Mouse (Mus musculus) stomach, postnatal 0 days (tissue): Measurements from ENCODE around the gene Rnf114. TPM values are rescaled to one million over a fixed set of nuclear protein-coding genes. Genes with fewer than 3 reads are reported as not detected.

Source experiments
- ATAC-seq: fragments of 200-750 bp; cut with Nextera tagmentation; 2 replicates; pipeline ENCODE4 v1.8.0; 2017; ENCODE audit not compliant: low FRiP score, low TSS enrichment
- DNase-seq: peaks from one replicate; pipeline ENCODE4 v3.0.0-alpha.2; 2016; ENCODE audit warnings: low spot score
- H3K27ac ChIP-seq: fragments of 300-500 bp; sonication (generic); replicated peaks from 2 replicates; pipeline ENCODE4 v1.5.1; 2014; ENCODE audit warnings: mild to moderate bottlenecking, control low read depth
- H3K27me3 ChIP-seq: fragments of 300-500 bp; sonication (generic); 2 replicates; pipeline ENCODE4 v1.6.1; 2014; ENCODE audit warnings: low read length; ENCODE audit not compliant: control insufficient read depth, insufficient read depth
- H3K36me3 ChIP-seq: fragments of 300-500 bp; sonication (generic); 2 replicates; pipeline ENCODE4 v1.6.1; 2014; ENCODE audit warnings: low read length, mixed read lengths; ENCODE audit not compliant: control insufficient read depth, insufficient read depth
- H3K4me1 ChIP-seq: fragments of 300-500 bp; sonication (generic); replicated peaks from 2 replicates; pipeline ENCODE4 v1.6.1; 2014; ENCODE audit warnings: antibody characterized with exemption; ENCODE audit not compliant: control insufficient read depth, insufficient read depth
- H3K4me2 ChIP-seq: fragments of 300-500 bp; sonication (generic); replicated peaks from 2 replicates; pipeline ENCODE4 v1.6.1; 2014; ENCODE audit warnings: low read depth, mild to moderate bottlenecking, control low read depth, moderate library complexity
- H3K4me3 ChIP-seq: fragments of 300-500 bp; sonication (generic); 2 replicates; pipeline ENCODE4 v1.5.1; 2014; ENCODE audit warnings: low read depth, low read length, control low read depth
- H3K9ac ChIP-seq: fragments of 300-500 bp; sonication (generic); 2 replicates; pipeline ENCODE4 v1.6.1; 2014; ENCODE audit warnings: mild to moderate bottlenecking, low read length, control low read depth, mixed read lengths
- H3K9me3 ChIP-seq: fragments of 300-500 bp; sonication (generic); 2 replicates; pipeline ENCODE4 v1.6.1; 2016; ENCODE audit warnings: low read length; ENCODE audit not compliant: control insufficient read depth
- CTCF ChIP-seq: IDR thresholded peaks from 2 replicates; pipeline ENCODE4 v1.5.1; 2016; ENCODE audit warnings: antibody characterized with exemption, low read depth, mild to moderate bottlenecking, moderate library complexity
- EP300 ChIP-seq: optimal IDR thresholded peaks from 2 replicates; pipeline ENCODE3; 2016; ENCODE audit warnings: antibody characterized with exemption
- WGBS: fragments of 180-500 bp; shearing (Covaris S2); extraction: QIAGEN DNeasy Blood & Tissue Kit; methylation state at CpG from one replicate; pipeline ENCODE4 v1.1.7; 2014; 5-methylcytosine and 5-hydroxymethylcytosine counted together
- polyA plus RNA-seq: library from polyadenylated mRNA; unstranded; fragments of >200 nt; fragmentation: Nextera tagmentation; extraction: Ambion mirVana; gene quantifications from 2 replicates; pipeline ENCODE4 v1.2.1, GENCODE M21; 2015

Rnf114 gene
- polyA plus RNA-seq, 1 experiment from 2014 or later, result 44.6 TPM

DNA sequence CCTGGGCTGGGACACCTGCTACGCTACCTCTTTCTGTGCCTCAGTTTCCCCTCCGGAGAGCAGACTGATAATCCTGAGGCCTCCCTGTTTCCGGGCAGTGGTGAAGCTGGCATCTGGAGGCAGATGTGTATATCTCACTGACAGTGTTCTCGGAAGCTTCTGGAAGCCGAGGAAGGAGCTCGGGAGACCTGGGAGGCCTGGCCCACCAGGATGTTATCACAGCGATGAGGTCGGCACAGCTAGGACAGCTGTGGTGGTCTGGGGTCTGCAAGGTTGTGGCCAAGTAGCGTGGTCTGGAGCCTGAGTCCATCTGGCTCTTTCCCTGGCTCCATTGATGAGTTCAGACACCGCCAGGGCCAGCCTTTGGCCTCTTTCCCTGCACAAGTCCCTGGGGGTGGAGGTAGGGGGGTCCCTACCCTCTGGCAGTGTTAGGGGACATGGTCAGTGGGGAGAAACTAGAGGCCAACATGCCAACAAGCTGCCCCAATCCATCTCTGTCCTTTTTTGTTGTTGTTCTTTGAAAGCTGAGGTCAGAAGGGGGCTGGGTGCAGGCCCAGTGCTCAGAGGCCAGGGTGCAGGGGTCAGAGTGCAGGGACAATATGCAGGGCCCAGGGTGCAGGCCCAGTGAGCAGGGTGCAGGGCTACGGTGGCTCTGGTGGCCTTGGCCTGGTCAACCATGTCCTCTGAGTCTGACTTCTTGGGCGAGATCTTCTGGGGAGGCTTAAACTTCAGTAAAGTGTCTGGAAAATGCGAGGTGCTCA, 72.3 kb downstream of the Rnf114 start:
- ATAC-seq (peak; percentile 15; the same call in 1 of the 2 replicates), DNase-seq (no peak)
- no peak for TF ChIP-seq EP300
- TF ChIP-seq CTCF, result no peak
- no peaks in the 10 kb centered on the region for H3K36me3 ChIP-seq
- H3K27ac ChIP-seq, result peak overlapping the region; percentile 45; the same call in 1 of the 2 replicates
- H3K4me1 ChIP-seq, result peaks cover 2% of the 10 kb centered on the region; the same call in 1 of the 2 replicates
- WGBS, result 81% methylated on average over 13 of the region's 13 CpGs
- H3K4me2 ChIP-seq, result no peak overlapping the region
- no peaks in the 10 kb centered on the region for H3K9me3 ChIP-seq
- H3K9ac ChIP-seq, result no peak overlapping the region
- no peaks in the 10 kb centered on the region for H3K27me3 ChIP-seq
- no peak overlapping the region for H3K4me3 ChIP-seq

GRCm38 (mm10) chr2:167565312-167565656, 72.8 kb downstream of the Rnf114 start:
- Histone ChIP-seq H3K4me1 (peaks cover 2% of the 10 kb centered on the region; the same call in 1 of the 2 replicates), H3K36me3 (no peaks in the 10 kb centered on the region), H3K9ac (no peak overlapping the region), H3K27me3 (no peaks in the 10 kb centered on the region), H3K27ac (peak overlapping the region; percentile 76), H3K9me3 (no peaks in the 10 kb centered on the region), H3K4me3 (no peak overlapping the region), H3K4me2 (no peak overlapping the region)
- DNase-seq (no peak), ATAC-seq (no peak)
- TF ChIP-seq EP300 (no peak), CTCF (no peak)
- 72% methylated on average over 3 of the region's 3 CpGs for WGBS

GRCm38 (mm10) chr2:167565682-167566081, 73.2 kb downstream of the Rnf114 start:
- Histone ChIP-seq H3K4me3 (no peak overlapping the region), H3K4me1 (peaks cover 2% of the 10 kb centered on the region; the same call in 1 of the 2 replicates), H3K4me2 (no peak overlapping the region), H3K36me3 (no peaks in the 10 kb centered on the region), H3K9ac (0 out of 2 replicates have a peak overlapping the region, but pooled peaks have one; percentile 43), H3K27me3 (no peaks in the 10 kb centered on the region), H3K27ac (peak overlapping the region; percentile 76), H3K9me3 (no peaks in the 10 kb centered on the region)
- 0 out of 2 replicates have a peak, but pooled peaks have one; percentile 18 for ATAC-seq
- no peak for DNase-seq
- TF ChIP-seq CTCF (peak; percentile 31; the same call in 1 of the 2 replicates), EP300 (no peak)
- 25% methylated on average over 17 of the region's 19 CpGs for WGBS

Other genes starting within 250 kb of the Rnf114 start
- gene B4galt5, start 143.5 kb upstream of the Rnf114 start, polyA plus RNA-seq, result 4.5 and 6.0 TPM in 2 replicates
- gene Slc9a8, start 70.9 kb upstream of the Rnf114 start, polyA plus RNA-seq, result 10.4 and 11.8 TPM in 2 replicates
- gene Spata2, start 242 bp downstream of the Rnf114 start, polyA plus RNA-seq, result 9.4 and 11.3 TPM in 2 replicates
- 6.9 and 8.3 TPM in 2 replicates for gene Snai1, start 45.5 kb downstream of the Rnf114 start, polyA plus RNA-seq
- 234 and 253 TPM in 2 replicates for gene Ube2v1, start 139.4 kb downstream of the Rnf114 start, polyA plus RNA-seq
- gene Gm20431, start 168.9 kb downstream of the Rnf114 start, polyA plus RNA-seq, result 13.4 and 14.1 TPM in 2 replicates
- gene Cebpb, start 196.3 kb downstream of the Rnf114 start, polyA plus RNA-seq, result 55.0 and 60.2 TPM in 2 replicates
- 74.6 and 85.7 TPM in 2 replicates for gene Tmem189, start 197.2 kb downstream of the Rnf114 start, polyA plus RNA-seq